Comparison of ENCODE assay signal across 9 mouse cellular contexts in the genomic region with DNA sequence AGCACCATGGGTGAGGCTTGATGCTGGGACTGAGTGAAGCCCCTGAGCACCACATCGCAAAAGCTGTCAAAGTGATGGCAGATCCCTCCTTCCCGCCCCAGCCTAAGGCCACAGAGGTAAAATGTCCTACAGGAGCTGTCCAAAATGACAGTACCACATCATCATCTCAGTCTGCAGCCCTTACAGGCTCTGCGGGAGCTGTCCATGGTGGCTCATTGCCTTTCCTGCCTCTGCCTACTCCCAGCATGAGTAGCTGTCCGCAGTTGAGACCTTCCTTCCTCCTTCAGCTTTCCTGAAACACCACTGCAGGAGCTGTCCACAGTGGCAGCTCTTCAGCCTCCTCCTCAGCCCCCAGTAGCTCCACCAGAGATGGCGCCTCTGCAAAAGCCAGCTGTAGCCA. TPM values are rescaled to one million over a fixed set of nuclear protein-coding genes. Genes with fewer than 3 reads are reported as not detected.
A peak's percentile ranks its signal among the peaks of the same experiment; 100 is the strongest.
DNase-seq lines count a peak whose midpoint lies in the region; ATAC-seq and TF ChIP-seq lines count a peak whose summit lies in the region.
"Had no signal": no experiment of that assay in that cellular context is flagged by ENCODE, and none has a peak within 500 bp of the region (broad histone marks: within the 10 kb centered on the region; RNA-seq: fewer than 3 reads in every experiment).

No protein-coding gene starts in this region.

- H3K27me3 ChIP-seq in C2C12 (ENCODE audit: control insufficient read depth, insufficient read depth, insufficient read length) = no peaks in the 10 kb centered on the region
- no peaks in the 10 kb centered on the region for H3K27me3 ChIP-seq in liver, embryonic 14.5 days (ENCODE audit: control insufficient read depth, insufficient read depth, low read length)
- no peaks in the 10 kb centered on the region for H3K27me3 ChIP-seq in midbrain, embryonic 14.5 days (ENCODE audit: control insufficient read depth, insufficient read depth, low read length)
- H3K27me3 ChIP-seq: midbrain, embryonic 13.5 days had no signal

- 59% methylated on average over 5 of the region's 5 CpGs for WGBS in liver, embryonic 14.5 days (ENCODE audit: insufficient replicate concordance)
- WGBS in midbrain, embryonic 14.5 days = 90% methylated on average over 5 of the region's 5 CpGs

- H3K79me2 ChIP-seq in C2C12 (ENCODE audit: control insufficient read depth, insufficient read depth) = peaks cover 33% of the 10 kb centered on the region

- intact Hi-C loops in heart, postnatal 14 days (cut with DNase I) = no loop called here

- H3K9me3 ChIP-seq in liver, embryonic 14.5 days (ENCODE audit: control insufficient read depth, low read length) = no peaks in the 10 kb centered on the region
- H3K9me3 ChIP-seq in midbrain, embryonic 14.5 days (ENCODE audit: control insufficient read depth, low read length) = no peaks in the 10 kb centered on the region
- H3K9me3 ChIP-seq: midbrain, embryonic 13.5 days had no signal

- ATAC-seq in liver, embryonic 14.5 days (ENCODE audit: insufficient read depth) = peak; percentile 33; the same call in 1 of the 2 replicates
- ATAC-seq in activated CD4-positive, CD25-positive, alpha-beta regulatory T cell, adult 4 months = no peak
- ATAC-seq in midbrain, embryonic 14.5 days (ENCODE audit: low FRiP score, low TSS enrichment) = no peak
- ATAC-seq: midbrain, embryonic 13.5 days had no signal

- DNase-seq in heart, postnatal 14 days = peak; percentile 37 to 53
- DNase-seq in heart, adult 8-10 months (ENCODE audit: low spot score) = no peak
- DNase-seq in adrenal gland, postnatal 25 days = peak; percentile 46
- DNase-seq in liver, embryonic 14.5 days (ENCODE audit: low read depth in 3 of 3, low spot score in 3 of 3) = peak in 1 of 3 experiments; percentile 37
- DNase-seq in layer of hippocampus, adult 11-12 months (ENCODE audit: low spot score) = no peak
- no peak for DNase-seq in midbrain, embryonic 14.5 days

- H3K4me3 ChIP-seq in C2C12 (ENCODE audit: insufficient read depth, poor library complexity, severe bottlenecking) = no peak overlapping the region
- H3K4me3 ChIP-seq in liver, embryonic 14.5 days (ENCODE audit: insufficient read depth in 1 of 2, low read depth in 2 of 2, low read length in 2 of 2) = no peak overlapping the region
- H3K4me3 ChIP-seq in midbrain, embryonic 14.5 days (replicated peaks; ENCODE audit: low read depth, low read length) = no peak overlapping the region
- H3K4me3 ChIP-seq: midbrain, embryonic 13.5 days had no signal

- H3K79me3 ChIP-seq in C2C12 (ENCODE audit: low read depth) = no peaks in the 10 kb centered on the region

- no peaks in the 10 kb centered on the region for H3K36me3 ChIP-seq in C2C12 (ENCODE audit: control insufficient read depth, insufficient read depth)
- no peaks in the 10 kb centered on the region; the same call in 1 of the 2 replicates for H3K36me3 ChIP-seq in liver, embryonic 14.5 days (replicated peaks; ENCODE audit: control insufficient read depth, insufficient read depth, low read depth)
- H3K36me3 ChIP-seq in midbrain, embryonic 14.5 days (ENCODE audit: control insufficient read depth, insufficient read depth, low read length) = peaks cover 5% of the 10 kb centered on the region; the same call in 1 of the 2 replicates

- no peak overlapping the region for H3ac ChIP-seq in C2C12 (ENCODE audit: control insufficient read depth, insufficient read length, low read depth)

- no peak for TF ChIP-seq EP300 in liver, embryonic 14.5 days (IDR thresholded peaks at IDR 0.05; ENCODE audit: low read depth)

- H3K9ac ChIP-seq in liver, embryonic 14.5 days (replicated peaks) = no peak overlapping the region
- H3K9ac ChIP-seq in midbrain, embryonic 14.5 days (replicated peaks; ENCODE audit: low read length) = no peak overlapping the region
- H3K9ac ChIP-seq: midbrain, embryonic 13.5 days had no signal

- H3K27ac ChIP-seq in liver, embryonic 14.5 days = no peak overlapping the region
- no peak overlapping the region for H3K27ac ChIP-seq in midbrain, embryonic 14.5 days (replicated peaks; ENCODE audit: low read depth, low read length)
- H3K27ac ChIP-seq: midbrain, embryonic 13.5 days had no signal

- no peak for TF ChIP-seq CTCF in C2C12 (IDR thresholded peaks at IDR 0.05; ENCODE audit: control insufficient read depth, insufficient read depth, insufficient read length)
- TF ChIP-seq CTCF in liver, embryonic 14.5 days (IDR thresholded peaks at IDR 0.05; ENCODE audit: low read depth) = no peak

- no peaks in the 10 kb centered on the region for H3K4me1 ChIP-seq in liver, embryonic 14.5 days (replicated peaks; ENCODE audit: control insufficient read depth in 2 of 2, insufficient read depth in 2 of 2, low read length in 1 of 2)
- H3K4me1 ChIP-seq in midbrain, embryonic 14.5 days (ENCODE audit: control insufficient read depth, insufficient read depth, low read length) = peaks cover 1% of the 10 kb centered on the region; the same call in 1 of the 2 replicates

- no peak overlapping the region for H3K4me2 ChIP-seq in liver, embryonic 14.5 days (ENCODE audit: low read depth)
- no peak overlapping the region for H3K4me2 ChIP-seq in midbrain, embryonic 14.5 days (ENCODE audit: low read length)
- H3K4me2 ChIP-seq: midbrain, embryonic 13.5 days had no signal

TF ChIP-seq in C2C12, 6 proteins besides CTCF, POLR2A, EP300 and RAD21:
- no peak for TF ChIP-seq MYOD1 (IDR thresholded peaks at IDR 0.05; ENCODE audit: control insufficient read depth, insufficient read length, low read depth)
- peak; percentile 82 for TF ChIP-seq MAX (IDR thresholded peaks at IDR 0.05)
TF ChIP-seq in C2C12: peak in this region for 1.

RNA-seq across cellular contexts. Expression of gene Klhl7, which starts 9.7 kb away (rescaled TPM):
- total RNA-seq in heart, postnatal 14 days (2021) = 10 to 100 TPM; 47.6 to 54.5 TPM
- total RNA-seq in heart, adult 8-10 months (2022) = 10 to 100 TPM; 44.2 to 57.4 (median 49.0) TPM
- 3.6 TPM for polyA plus RNA-seq in C2C12 (2012; fragmentation: generic; extraction: Trizol)
- total RNA-seq in adrenal gland, postnatal 25 days (2021) = 34.4 and 39.9 TPM in 2 replicates
- 6.0 and 9.8 TPM in 2 replicates for polyA plus RNA-seq in liver, embryonic 14.5 days (2012; rRNA removed)
- polyA plus RNA-seq in liver, embryonic 14.5 days (2014; fragmentation: Nextera tagmentation; extraction: Ambion mirVana) = 18.1 and 19.6 TPM in 2 replicates
- 10 to 100 TPM in 1 of 2 experiments, 1 to 10 TPM in 1; 7.4 to 10.1 TPM for polyA plus RNA-seq in activated CD4-positive, CD25-positive, alpha-beta regulatory T cell, adult 4 months (2017; shearing (Covaris generic))
- polyA plus RNA-seq in midbrain, embryonic 14.5 days (2014; fragmentation: Nextera tagmentation; extraction: Ambion mirVana) = 177 and 194 TPM in 2 replicates

RNA-seq across cellular contexts. Expression of gene Nupl2, which starts 54.7 kb away (rescaled TPM):
- 1 to 10 TPM; 7.1 to 8.3 TPM for total RNA-seq in heart, postnatal 14 days (2021)
- total RNA-seq in heart, adult 8-10 months (2022) = 1 to 10 TPM; 7.0 to 9.2 (median 7.9) TPM
- polyA plus RNA-seq in C2C12 (2012; fragmentation: generic; extraction: Trizol) = 7.9 TPM
- total RNA-seq in adrenal gland, postnatal 25 days (2021) = 8.8 and 11.8 TPM in 2 replicates
- 2.8 and 3.6 TPM in 2 replicates for polyA plus RNA-seq in liver, embryonic 14.5 days (2012; rRNA removed)
- 6.5 TPM in 2 replicates for polyA plus RNA-seq in liver, embryonic 14.5 days (2014; fragmentation: Nextera tagmentation; extraction: Ambion mirVana)
- polyA plus RNA-seq in activated CD4-positive, CD25-positive, alpha-beta regulatory T cell, adult 4 months (2017; shearing (Covaris generic)) = 1 to 10 TPM; 6.8 to 7.0 TPM
- 13.0 and 17.0 TPM in 2 replicates for polyA plus RNA-seq in midbrain, embryonic 14.5 days (2014; fragmentation: Nextera tagmentation; extraction: Ambion mirVana)

Comparison
In these comparisons a context has a peak if more than half of its experiments do, and no peak if none do; other contexts are left out.
1. DNase-seq: peak in heart, postnatal 14 days (2 of 2) and adrenal gland, postnatal 25 days (single experiment); none in heart, adult 8-10 months (single experiment), layer of hippocampus, adult 11-12 months (single experiment) and midbrain, embryonic 14.5 days (single experiment).